Mouse (Mus musculus) thymus, adult 2 months (tissue): Measurements from ENCODE around the gene Sin3a.

Experiments
- CTCF ChIP-seq: fragments of 200-500 bp; IDR thresholded peaks from 2 replicates; pipeline ENCODE4 v1.5.1; 2012; ENCODE audit warnings: mild to moderate bottlenecking, control low read depth, low read length, moderate library complexity, borderline replicate concordance; ENCODE audit not compliant: control insufficient read depth, poor library complexity, insufficient read depth; ENCODE audit errors: extremely low read depth
- POLR2A ChIP-seq: fragments of 200-500 bp; IDR thresholded peaks from 2 replicates; pipeline ENCODE4 v1.6.1; 2012; ENCODE audit warnings: mild to moderate bottlenecking, low read length, control low read depth, moderate library complexity; ENCODE audit not compliant: control insufficient read depth, poor library complexity, insufficient read depth; ENCODE audit errors: extremely low read depth

DNA sequence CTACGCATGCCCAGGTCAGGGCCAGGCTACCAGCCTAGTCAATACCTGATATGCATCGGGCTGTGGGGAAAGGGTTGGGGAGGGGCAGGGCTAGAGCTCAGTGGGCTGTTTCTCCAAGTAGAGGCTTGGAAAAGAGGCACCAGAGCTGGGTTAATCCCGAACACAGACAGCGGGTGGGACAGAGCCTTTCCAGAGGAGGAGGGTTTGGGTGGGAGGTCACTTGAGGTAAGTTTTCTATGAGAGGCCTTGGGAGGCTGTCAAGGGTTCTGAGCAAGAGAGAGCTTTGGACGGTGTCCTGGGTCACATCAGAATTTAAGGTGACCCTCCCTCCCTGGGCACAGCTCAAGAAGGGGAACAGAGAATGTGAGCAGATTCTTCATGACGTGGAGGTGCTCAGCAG is 66.7 kb downstream of the Sin3a start:
- TF ChIP-seq CTCF (no peak), POLR2A (no peak)
